Mouse (Mus musculus): ENCODE data around the gene 5830473C10Rik.
"Not testable (repeated sequence)": the region's sequence is repeated elsewhere in the genome, so short reads cannot be mapped to it uniquely, and the experiment has no call there.

5830473C10Rik gene

DNA sequence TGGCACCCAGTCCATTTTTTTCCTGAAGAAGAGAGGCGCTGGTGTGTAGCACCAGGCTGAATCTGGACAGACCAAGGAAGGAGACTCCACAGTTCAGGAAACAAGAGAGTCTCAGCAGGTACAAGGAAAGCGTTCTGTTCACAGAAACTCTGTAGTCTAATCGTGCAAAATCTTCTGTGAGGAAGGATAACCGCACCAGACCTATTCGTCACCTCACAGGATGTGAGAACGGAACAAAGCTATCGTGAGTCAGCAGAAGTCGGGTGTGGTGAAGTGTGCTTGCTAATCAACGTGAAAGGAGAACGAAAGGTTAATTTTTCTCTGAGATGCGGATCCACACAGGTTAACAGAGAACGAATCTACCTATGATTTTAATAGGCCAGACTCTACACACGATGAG is 34.0 kb downstream of the 5830473C10Rik start:
- no peak for DNase-seq (ENCODE audit: low read depth, low spot score)

DNA sequence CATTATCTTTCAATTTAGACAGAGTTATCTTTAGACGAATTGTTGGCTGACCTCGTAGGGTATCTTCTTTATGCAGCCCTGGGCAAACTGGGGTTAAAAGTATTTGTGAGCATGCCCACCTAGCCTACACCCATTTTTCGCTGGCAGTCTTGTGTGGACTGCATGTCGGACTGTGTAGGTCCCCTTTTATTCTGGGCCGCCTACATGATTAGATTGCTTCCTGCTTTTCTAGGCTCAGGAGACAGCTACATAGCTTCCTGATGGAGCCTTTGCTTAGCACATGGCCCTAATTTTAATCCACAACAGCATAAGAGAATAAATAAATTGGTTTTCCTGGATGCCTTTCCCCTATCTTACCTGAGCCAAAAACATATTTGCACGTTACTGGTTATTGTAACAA is 35.2 kb downstream of the 5830473C10Rik start:
- no peak for DNase-seq (ENCODE audit: low read depth, low spot score)

DNA sequence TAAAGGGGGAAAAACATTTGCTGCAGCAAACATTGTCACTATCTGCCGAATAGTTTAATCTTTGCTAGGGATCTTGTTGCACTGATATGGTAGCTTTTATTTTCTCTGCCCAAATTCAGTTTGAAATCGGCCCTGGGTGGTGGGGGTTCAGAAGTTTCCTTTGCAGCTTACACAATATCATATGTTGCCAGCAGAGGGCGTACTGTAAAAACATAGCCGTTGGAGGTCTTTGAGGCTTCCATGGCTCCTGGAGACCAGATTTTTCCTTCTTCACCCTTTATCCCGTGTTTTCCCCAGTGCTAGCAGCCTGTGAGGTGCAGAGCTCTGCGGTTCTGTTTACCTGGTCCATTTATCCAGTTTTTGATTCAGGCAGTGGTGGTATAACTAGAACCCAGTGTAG is 40.6 kb downstream of the 5830473C10Rik start:
- DNase-seq (ENCODE audit: low read depth, low spot score) = no peak

- DNase-seq (ENCODE audit: low read depth, low spot score) = no peak
Observed at GRCm38 (mm10) chr5:90603407-90603923, 42.6 kb downstream of the 5830473C10Rik start.

DNA sequence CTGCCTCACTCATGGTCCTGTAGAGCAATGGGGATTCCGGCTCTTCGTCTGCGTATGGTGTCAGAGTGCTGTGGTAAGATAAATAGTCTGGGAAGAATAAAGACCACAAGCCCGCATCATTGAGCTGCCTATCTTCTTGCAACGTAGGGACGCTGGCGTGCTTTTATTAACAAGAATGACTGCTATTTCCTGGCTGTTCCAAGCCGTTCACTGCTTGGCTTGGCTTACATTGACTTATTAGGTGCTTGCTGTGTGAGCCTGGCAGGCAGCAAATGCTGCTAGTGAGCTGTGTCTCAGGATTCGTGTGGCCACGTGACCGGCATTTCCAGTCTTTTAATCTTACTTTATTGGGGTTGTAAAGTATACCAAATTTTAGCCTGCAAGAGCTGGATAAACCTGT is 48.0 kb downstream of the 5830473C10Rik start:
- no peak for DNase-seq (ENCODE audit: low read depth, low spot score)

DNA sequence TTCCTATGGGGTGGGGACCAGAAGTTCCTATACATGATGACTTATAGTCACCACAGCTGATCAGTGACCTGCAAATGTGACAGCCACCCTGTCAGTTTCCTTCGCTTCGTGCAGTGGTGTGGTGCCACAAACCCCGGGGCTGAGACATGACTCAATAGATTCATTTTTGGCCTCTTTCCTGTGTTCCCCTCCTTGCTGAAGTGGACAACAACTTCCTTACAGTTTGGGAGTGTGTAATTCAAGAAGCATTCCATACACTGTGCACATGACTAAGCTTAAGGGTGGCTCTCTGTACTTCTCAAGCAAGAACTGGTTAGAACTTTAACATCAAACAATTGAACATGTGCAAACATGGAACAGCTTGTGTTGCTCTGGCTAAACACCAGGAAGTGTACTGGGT is 50.5 kb downstream of the 5830473C10Rik start:
- DNase-seq (ENCODE audit: low read depth, low spot score) = no peak

DNA sequence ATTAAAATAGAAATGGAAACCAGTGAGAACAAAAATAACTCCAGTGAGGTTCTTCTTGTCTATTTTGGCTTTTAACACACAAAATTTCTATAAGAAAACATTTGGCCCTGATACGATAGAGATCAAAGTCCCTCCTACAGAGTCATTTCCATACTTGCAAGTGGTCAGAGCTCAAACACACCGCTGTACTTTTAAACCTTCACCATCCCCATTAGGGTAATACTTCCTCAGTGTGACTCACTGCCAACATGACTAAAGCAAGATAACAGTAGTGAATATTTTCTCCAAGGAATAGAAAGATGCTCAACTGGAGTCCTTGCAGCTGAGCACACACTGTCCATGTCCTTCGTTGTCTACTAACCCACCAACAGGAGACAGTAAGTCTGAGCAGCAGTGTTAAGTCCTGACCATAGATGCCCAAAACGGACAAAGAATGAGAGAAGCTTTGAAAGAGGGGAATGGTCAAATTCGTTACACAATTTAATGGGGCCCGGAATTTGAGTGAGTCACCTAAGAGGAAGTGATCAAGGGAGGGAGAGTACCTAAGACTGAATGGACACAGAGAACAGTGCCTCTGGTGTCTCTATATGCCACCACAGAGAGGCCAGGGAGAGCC is 51.2 kb downstream of the 5830473C10Rik start:
- DNase-seq (ENCODE audit: low read depth, low spot score) = no peak

GRCm38 (mm10) chr5:90612751-90613150 is 51.8 kb downstream of the 5830473C10Rik start:
- not testable (repeated sequence) for DNase-seq (ENCODE audit: low read depth, low spot score)

- DNase-seq (ENCODE audit: low read depth, low spot score) = no peak
Observed at GRCm38 (mm10) chr5:90617859-90618258, 57.0 kb downstream of the 5830473C10Rik start.

GRCm38 (mm10) chr5:90621316-90621715 is 60.4 kb downstream of the 5830473C10Rik start:
- no peak for DNase-seq (ENCODE audit: low read depth, low spot score)

DNA sequence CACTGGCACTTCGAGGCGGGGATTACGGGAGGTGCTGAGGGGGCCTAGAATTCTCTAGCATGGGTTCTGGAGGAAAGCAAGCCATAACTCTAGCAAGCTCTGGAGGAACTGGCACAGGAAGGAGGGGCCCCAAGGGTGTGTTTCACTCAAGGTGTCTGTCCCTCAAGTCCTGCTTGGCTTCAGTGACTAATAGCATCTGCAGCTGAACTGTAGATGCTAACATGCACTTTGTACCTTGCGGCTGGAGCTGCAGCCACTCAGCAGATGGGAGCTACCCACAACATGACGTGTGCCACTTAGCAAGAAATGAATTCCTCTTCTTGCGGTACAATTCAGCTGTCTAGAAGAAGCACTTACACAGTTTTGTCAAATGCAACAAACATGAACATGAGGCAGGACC is 60.8 kb downstream of the 5830473C10Rik start:
- DNase-seq (ENCODE audit: low read depth, low spot score) = no peak

DNA sequence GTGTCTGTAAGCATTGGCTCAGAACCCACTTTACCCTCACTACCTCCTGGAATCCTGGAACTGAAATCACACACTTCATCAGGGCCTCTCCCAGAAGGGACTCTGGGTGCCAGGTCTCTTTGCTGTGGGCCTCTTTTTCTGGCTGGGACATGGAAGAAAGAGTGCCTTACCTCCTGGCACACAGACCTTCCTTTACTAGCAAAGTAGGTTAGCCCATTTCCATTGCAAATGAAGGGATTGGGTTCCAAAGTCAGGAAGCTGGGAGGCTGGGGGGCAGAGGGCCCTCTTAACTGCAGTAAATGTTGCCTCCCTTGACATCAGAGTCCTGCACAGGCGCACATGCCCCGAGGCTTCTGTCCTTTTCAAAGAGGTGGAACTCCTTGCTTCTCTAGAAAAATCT is 62.3 kb downstream of the 5830473C10Rik start:
- DNase-seq (ENCODE audit: low read depth, low spot score) = no peak

GRCm38 (mm10) chr5:90624708-90625425 is 64.0 kb downstream of the 5830473C10Rik start:
- no peak for DNase-seq (ENCODE audit: low read depth, low spot score)

DNA sequence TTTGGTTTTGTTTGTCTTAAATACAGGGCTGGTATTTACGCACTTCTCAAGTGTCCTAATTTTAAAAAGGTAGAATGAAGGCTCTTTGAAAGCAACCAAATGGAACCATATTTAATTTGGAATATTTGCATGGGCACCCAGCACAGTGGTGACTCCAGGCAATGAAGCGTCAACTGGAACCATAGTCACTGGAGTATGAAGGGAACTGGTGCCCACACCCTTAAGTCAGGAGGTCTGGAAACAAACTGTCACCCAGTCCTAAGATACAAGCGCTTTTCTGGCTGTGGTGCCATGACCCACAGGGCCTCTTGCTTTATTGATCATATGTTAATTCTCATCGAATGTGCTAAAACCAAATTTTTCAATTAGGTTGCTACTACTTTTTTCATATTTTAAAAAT is 66.5 kb downstream of the 5830473C10Rik start:
- no peak for DNase-seq (ENCODE audit: low read depth, low spot score)

DNA sequence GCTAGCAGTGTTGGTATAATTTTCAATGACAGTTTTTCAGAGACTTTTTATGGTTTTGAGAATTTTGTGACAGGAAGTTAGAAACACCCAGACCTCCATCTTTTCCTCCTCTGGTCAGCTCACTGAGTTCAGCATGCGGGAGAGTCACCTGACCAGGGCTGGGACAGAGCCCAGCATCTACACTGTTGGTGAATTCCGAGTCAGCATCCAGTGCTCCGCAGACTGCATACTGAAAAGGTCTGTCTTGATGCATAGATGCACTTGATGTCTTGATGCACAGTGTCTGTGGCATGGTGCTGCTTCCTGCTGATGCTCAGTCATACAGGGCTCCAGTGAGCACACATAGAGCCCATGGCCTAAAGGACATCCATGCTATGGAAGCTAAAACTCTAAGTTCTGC is 67.1 kb downstream of the 5830473C10Rik start:
- DNase-seq (ENCODE audit: low read depth, low spot score) = no peak

GRCm38 (mm10) chr5:90628530-90628929 is 67.6 kb downstream of the 5830473C10Rik start:
- no peak for DNase-seq (ENCODE audit: low read depth, low spot score)

- DNase-seq (ENCODE audit: low read depth, low spot score) = no peak
Observed at GRCm38 (mm10) chr5:90634885-90635284, 74.0 kb downstream of the 5830473C10Rik start.

- no peak for DNase-seq (ENCODE audit: low read depth, low spot score)
Observed at GRCm38 (mm10) chr5:90640286-90641217, 79.6 kb downstream of the 5830473C10Rik start, which contains the start of gene Rassf6. Gene Rassf6, minus strand, starts transcription at chr5:90640657.

DNA sequence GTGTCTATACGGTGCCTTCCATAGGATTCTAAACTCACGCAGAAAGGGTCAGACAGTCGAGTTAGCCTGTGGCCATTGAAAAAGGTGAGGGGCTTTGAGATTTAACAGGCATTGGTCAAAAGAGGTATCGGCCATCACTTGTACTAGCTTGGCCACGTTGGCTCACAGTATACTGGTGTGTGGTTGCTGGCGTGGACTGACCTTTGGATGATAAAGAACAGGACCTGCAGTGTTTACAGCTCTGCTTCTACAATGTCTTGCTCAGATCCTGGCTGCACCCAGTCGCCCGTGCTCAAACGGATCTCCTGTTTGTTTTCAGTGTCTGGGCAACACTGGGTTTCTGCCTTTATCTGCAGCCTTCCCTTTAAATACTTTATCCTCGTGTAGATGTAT is 80.3 kb downstream of the 5830473C10Rik start:
- no peak for DNase-seq (ENCODE audit: low read depth, low spot score)

- no peak for DNase-seq (ENCODE audit: low read depth, low spot score)
Observed at GRCm38 (mm10) chr5:90645579-90645978, 84.7 kb downstream of the 5830473C10Rik start.

DNA sequence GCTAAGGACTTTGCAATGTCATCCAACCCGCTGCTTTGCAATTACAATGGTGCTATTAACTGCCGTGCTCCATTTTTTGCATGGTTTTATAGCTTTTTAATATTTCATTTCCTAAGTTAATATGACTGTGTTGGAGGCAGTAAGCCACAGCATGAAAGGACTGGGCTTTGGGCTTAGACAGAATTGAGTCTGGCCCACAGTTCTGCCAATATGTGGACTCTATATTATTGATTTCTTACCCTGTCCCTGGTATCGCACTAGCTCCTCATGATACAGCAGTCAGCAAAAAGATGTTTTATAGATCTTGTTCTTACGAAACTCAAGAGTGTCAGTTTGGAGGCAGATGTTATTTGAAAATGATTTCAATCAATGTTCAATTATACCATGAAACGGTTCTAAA is 85.5 kb downstream of the 5830473C10Rik start:
- no peak for DNase-seq (ENCODE audit: low read depth, low spot score)

Data from brain, embryonic 18.5 days (tissue).